Mouse (Mus musculus): ENCODE results near the gene Gm38392.

The Gm38392 gene

DNA sequence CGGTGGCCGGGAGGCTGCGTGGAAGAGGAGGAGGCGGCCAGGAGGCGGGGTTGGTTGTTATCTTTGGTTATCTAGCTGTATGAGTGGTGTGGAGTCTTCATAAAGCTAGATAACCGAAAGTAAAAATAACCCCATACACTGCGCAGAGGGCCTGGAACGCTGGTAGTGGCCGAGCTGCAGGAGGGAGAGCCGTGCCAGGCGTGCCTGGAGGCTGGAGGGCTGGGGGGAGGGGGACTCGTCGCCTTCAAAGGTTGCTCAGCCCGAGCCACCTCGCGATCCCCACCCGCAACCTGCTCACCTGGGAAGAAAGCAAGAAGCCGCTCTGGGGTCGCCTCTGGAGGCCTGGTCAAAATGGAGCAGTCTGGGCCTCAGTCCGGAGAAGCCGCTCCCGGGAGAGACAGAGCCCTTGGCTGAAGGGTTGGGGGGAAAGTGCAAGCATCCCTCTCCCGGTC lies 71.4 kb downstream of the Gm38392 start:
- no peak for DNase-seq (ENCODE audit: low spot score)

- no peak for DNase-seq (ENCODE audit: low spot score)
Observed at GRCm38 (mm10) chr3:88214971-88215552, 71.9 kb downstream of the Gm38392 start.

DNA sequence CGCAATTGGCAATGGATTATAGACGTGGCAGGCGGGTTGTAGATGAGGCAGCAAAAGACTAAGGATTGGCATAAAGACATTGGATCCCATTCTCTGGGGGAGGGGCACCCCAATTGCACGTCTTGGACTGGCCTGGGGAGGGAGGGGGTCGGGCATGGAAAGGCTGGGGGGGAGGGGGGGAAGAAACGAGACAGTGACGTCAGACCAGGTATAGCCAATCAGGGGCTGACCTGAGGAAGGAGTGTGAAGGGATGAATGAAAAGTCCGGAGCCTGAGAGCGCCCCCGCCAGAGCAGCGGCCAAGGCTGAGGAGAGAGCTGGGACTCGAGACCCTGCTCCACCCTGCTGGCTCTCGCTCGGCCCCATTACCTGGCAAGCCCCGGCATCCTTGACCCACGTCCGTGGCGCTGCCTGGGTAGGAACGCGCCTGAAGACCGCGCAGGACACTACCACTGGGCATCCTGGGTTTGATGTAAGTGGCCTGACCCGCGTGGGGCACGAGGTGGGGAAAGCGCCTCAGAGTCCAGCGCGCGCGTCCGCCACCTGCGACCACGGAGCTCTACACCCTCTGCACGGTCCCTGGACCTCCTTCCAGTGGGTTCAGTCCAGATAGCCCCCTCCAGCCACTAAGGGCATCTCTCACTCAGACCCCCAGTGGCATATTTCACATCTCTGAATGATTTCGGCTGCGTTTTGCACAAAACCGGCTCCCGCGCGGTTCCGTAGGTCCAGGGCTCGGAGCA lies 72.6 kb downstream of the Gm38392 start:
- DNase-seq (ENCODE audit: low spot score), result no peak

- DNase-seq (ENCODE audit: low spot score), result no peak
Observed at GRCm38 (mm10) chr3:88213019-88213418, 74.0 kb downstream of the Gm38392 start.

DNA sequence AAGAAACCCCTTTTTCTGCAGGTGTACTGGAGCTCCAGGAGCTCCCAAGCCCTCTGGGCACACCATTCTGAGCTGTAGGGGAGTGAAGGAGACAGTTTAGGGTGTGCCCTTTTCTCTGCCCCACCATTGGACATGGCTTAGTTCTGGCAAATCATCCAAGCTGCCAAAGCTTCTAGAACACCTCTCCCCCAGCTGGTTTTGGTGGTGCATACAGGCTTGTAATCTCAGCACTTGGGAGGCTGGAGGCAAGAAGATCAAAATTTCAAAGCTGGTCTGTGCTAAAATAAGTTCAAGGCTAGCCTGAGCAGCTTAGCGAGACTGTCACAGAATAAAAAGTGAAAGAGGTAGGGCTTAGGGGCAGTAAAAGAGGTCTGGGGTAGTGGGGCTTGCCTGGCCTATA lies 74.7 kb downstream of the Gm38392 start:
- DNase-seq (ENCODE audit: low spot score), result no peak

- no peak for DNase-seq (ENCODE audit: low spot score)
Observed at GRCm38 (mm10) chr3:88210918-88211317, 76.1 kb downstream of the Gm38392 start.

GRCm38 (mm10) chr3:88210121-88210520 lies 76.9 kb downstream of the Gm38392 start:
- no peak for DNase-seq (ENCODE audit: low spot score)

- no peak for DNase-seq (ENCODE audit: low spot score)
Observed at GRCm38 (mm10) chr3:88209306-88209705, 77.7 kb downstream of the Gm38392 start.

GRCm38 (mm10) chr3:88208226-88208720 lies 78.7 kb downstream of the Gm38392 start:
- DNase-seq (ENCODE audit: low spot score), result no peak

DNA sequence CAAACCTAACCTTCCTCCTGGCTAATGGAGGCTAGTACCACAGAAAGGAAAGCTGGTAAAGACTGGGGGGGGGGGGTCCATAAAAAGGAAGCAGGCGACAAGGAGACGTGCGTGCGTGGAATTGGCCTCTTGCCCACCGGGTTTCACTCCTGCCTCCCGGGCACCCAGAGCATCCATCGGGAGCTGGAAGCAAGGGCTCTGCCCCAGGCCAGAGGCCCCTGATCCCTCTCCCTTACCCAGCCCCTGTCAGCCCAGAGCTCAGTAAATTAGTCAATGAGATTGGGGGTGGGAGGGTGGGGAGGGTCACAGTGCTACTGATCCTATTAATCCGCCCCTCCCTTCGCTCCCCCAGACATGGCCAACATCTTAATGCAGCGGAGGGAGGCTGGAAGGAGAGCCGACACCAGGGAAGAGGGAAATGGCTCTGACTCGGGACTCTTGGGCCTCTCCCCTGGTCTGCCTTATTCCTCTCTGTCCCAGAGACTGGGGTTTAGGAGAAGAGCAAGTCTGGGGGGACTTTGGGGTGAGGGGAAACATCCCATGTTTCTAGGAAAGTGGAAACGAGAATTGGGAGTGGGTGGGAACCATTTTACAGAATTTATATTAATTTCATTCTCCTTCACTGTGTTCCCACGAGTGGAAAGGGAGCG lies 79.4 kb downstream of the Gm38392 start:
- no peak for DNase-seq (ENCODE audit: low spot score)

GRCm38 (mm10) chr3:88206901-88207371 lies 80.1 kb downstream of the Gm38392 start:
- DNase-seq (ENCODE audit: low spot score), result no peak

DNA sequence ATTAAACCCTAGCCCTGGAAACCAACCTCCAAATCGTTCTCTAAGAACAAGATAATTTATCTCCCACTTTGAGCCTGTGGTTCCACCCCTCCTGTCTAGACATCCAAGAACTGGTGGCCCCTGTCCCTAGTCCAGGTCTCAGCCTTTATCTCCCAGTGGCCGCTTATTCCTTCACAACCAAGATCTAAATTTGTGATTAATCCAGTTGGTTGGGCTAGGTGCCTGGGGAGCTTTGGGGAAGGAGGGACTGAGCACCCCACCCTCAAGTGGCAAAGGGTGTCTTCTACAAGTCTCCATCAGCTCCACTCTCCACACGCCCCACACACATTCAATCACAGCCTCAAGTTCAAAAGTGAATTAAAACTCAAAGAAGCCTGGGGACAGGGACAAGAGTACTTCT lies 80.5 kb downstream of the Gm38392 start:
- no peak for DNase-seq (ENCODE audit: low spot score)

DNA sequence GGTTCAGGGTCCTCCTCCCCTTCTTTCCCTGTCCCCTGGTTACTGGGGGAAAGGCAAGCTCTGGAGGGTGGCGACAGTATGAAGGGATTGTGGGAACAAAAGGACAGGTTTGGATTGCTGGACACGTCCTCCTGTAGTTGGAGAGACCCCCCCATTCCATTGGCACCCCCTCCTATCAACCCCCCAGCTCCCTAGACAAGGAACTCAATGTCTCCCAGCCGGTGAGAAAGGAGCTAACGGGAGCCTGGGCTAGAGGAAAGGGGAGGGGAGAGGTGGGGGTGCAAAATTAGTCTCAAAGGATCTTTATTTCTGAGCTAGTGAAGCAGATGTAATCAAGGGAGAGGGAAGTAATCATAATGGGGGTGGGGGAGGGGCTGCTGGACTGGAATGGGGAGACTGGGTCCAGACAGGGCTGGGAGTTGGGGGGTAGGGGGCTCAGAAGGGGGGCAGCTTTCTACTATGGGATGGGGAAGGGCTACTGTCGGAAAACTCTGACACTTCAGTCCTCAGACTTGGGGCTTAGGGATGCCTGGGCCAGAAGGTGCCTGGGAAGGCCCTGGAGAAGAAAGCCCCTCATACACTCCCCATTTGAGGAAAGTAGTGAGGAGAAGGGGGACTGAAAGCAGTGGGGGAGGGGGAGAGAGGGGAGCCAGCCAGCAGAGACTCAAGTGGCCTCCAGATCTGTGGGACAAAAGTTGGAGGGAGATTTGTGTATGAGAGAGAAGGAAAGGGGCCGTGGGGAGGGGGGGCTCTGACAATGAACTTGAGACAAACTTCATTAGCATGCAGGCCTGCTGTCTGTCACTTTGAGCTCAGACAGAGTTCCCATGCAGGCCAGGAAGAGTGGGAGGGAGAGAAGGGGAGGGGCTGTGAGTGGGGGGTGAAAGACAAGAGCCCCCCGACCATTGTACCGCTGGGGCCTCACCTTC lies 81.2 kb downstream of the Gm38392 start:
- DNase-seq (ENCODE audit: low spot score), result no peak

DNA sequence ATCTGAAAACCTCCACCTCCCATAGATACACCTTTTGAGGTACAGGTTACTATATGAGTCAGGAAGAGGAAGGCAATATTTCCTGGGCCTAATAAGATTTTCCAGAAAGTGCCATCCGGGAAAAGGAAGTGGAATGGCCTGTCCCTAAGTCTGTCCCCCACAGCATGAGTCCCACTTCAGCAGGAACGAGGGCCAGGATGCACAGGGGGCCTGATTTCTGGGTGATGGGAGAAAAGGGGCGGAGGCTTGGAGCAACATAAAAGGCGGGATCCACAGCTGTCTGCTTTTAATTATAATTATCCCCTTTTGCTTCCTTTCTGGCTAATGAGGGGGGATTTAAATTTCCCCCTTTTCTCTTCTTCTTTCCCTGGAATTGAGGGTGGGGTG lies 81.8 kb downstream of the Gm38392 start:
- DNase-seq (ENCODE audit: low spot score), result no peak

DNA sequence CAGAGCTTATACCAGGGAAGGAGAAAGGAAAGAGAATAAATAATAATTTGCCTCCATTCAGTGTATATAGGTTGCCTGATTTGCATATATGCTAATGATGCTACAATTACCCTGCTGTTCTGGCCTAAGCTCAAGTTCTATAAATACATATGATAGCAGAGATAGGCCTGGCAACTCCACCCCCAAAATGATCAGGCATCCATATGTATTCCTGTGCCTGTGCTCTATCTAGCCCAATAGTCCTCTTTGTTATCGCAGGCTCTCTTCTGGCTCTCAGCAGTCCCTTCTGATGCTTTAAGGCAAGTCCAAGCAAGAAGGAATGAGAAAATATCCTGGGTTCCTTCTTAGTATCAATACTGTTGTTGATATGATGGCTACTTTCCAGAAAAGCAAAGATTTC lies 82.3 kb downstream of the Gm38392 start:
- DNase-seq (ENCODE audit: low spot score), result no peak

DNA sequence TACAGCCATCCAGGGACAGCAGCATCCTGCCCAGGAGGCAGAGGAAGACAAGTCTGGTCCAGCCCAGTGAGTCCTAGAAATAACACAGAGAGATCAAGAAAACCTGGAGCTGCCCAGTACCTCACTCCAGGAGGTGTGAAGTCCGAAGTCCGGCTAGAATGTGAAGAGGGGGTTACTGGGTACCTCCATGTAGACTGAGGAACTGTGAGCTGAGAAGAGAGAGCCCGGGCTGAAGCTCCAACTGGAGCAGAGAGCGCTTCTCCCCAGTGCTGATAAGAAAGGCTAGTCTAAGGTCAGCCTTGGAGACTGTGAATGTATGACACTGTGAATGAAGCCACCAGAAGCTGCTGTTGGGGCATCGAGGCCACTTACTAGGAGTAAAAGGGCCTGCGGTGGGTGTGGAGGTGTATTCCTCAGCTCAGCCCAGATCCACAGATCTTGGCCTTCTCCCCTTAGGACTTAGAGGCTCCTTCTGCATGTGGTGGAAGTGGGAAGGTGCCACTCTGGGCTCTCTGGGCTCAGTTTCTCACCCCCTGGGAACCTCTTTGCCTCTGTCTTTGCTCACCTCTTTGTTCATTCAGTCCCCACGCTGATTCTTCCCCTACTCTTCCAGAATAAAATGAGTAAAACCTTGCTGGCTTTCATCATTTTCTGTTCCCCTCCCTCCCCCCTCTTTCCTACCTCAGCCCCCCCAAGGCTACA lies 82.9 kb downstream of the Gm38392 start:
- DNase-seq (ENCODE audit: low spot score), result no peak

GRCm38 (mm10) chr3:88203456-88203855 lies 83.6 kb downstream of the Gm38392 start:
- no peak for DNase-seq (ENCODE audit: low spot score)

DNA sequence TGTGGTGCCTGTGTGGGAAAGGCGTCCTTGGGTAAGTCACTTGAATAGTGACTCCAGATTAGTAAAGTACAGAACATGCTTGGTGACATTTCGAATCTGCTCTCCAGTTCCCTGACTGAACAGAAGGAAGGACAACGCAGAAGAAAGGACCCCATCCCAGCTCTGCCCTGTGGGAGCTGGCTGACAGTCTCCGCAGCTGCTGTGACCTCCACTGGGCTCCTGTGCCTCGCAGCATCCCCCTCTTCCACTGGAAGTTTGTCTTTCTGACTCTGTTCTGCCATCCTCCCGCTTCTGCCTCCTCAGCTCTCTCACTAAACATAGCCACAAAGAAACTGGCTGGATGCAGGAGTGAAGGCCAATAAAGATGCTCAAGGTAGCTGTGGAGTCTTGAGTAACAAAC lies 84.0 kb downstream of the Gm38392 start:
- no peak for DNase-seq (ENCODE audit: low spot score)

- DNase-seq (ENCODE audit: low spot score), result no peak
Observed at GRCm38 (mm10) chr3:88201640-88202039, 85.4 kb downstream of the Gm38392 start.

DNA sequence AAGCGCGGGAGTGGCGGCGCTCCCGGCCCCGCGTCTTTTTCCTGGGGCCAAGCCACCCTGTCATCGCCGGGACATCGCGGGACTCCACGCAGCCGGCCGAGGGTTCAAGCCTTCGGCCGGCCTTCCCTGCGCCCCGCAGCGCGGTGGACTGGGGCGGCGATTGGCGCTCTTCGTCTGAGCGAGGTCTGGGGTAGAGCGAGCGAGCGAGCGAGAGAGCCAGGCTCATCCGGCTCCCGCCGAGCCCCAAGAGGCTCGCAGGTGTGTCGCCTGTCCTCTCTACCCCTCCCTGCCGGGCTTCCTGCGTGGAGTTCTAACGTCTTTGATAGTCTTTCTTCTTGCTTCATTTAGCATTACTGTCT lies 86.1 kb downstream of the Gm38392 start:
- no peak for DNase-seq (ENCODE audit: low spot score)
